Mouse (Mus musculus) E14TG2a.4 (cell line): ENCODE data around the gene Abca3.

Experiments
- H3K27me3 ChIP-seq: 2 replicates; pipeline ENCODE4 v1.6.1; 2014; ENCODE audit warnings: low read length, control low read depth; ENCODE audit not compliant: insufficient read depth
- H3K36me3 ChIP-seq: 2 replicates; pipeline ENCODE4 v1.6.1; 2014; ENCODE audit warnings: low read length, control low read depth; ENCODE audit not compliant: insufficient read depth
- H3K4me1 ChIP-seq: replicated peaks from 2 replicates; pipeline ENCODE4 v1.6.1; 2014; ENCODE audit warnings: low read depth, low read length, control low read depth
- H3K4me3 ChIP-seq: replicated peaks from 2 replicates; pipeline ENCODE4 v1.5.1; 2014; ENCODE audit warnings: mild to moderate bottlenecking, low read length
- H3K9me3 ChIP-seq: 2 replicates; pipeline ENCODE4 v1.6.1; 2014; ENCODE audit warnings: low read length, control low read depth
- CTCF ChIP-seq: conservative IDR thresholded peaks from 2 replicates; pipeline ENCODE4 v1.5.1; 2014; ENCODE audit warnings: low read length
- NANOG ChIP-seq: IDR thresholded peaks from 2 replicates; pipeline ENCODE4 v1.6.1; 2014; ENCODE audit warnings: borderline replicate concordance, low read length, mixed read lengths
- POU5F1 ChIP-seq: IDR thresholded peaks from 2 replicates; pipeline ENCODE4 v1.6.1; 2014; ENCODE audit warnings: low read length, borderline replicate concordance

Gene Abca3

DNA sequence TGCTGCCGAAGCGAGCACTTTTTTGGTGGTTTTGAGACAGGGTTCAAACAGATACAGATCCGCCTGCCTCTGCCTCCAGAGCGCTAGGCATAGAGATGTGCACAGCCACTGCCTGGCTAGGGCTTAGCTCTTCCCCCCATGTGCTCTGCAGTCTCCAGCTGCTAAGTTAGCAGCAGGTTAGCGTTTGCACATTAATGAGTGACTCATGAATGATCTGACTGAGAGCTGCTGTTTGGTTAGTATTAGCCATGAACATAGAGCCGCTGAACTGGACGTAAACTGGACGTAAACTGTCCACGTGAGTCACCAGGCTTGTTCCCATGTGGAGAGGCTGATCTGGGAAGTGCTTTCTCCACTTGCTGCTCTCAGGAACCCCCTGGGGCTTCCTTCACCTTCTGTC is 10.8 kb downstream of the Abca3 start:
- Histone ChIP-seq H3K27me3 (no peaks in the 10 kb centered on the region), H3K4me1 (peaks cover 6% of the 10 kb centered on the region), H3K4me3 (no peak overlapping the region), H3K36me3 (no peaks in the 10 kb centered on the region), H3K9me3 (no peaks in the 10 kb centered on the region)
- TF ChIP-seq CTCF (no peak), NANOG (no peak), POU5F1 (no peak)

DNA sequence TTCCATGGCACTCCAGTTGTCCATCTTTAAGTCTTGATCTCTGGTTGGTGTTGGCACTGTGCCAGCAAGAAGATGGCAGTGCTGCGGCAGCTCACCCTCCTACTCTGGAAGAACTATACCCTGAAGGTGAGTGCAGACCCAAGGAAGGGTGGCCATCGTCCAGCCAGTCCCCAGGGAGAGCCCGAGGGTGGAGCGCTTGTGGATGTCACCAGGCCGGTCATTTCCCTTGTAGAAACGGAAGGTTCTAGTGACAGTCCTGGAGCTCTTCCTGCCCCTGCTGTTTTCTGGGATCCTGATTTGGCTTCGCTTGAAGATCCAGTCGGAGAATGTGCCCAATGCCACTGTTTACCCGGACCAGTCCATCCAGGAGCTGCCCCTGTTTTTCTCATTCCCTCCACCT is 12.7 kb downstream of the Abca3 start:
- peaks cover 6% of the 10 kb centered on the region for H3K4me1 ChIP-seq
- no peaks in the 10 kb centered on the region for H3K27me3 ChIP-seq
- no peak overlapping the region for H3K4me3 ChIP-seq
- TF ChIP-seq CTCF (no peak), POU5F1 (no peak), NANOG (no peak)
- no peaks in the 10 kb centered on the region for H3K9me3 ChIP-seq
- H3K36me3 ChIP-seq = no peaks in the 10 kb centered on the region

DNA sequence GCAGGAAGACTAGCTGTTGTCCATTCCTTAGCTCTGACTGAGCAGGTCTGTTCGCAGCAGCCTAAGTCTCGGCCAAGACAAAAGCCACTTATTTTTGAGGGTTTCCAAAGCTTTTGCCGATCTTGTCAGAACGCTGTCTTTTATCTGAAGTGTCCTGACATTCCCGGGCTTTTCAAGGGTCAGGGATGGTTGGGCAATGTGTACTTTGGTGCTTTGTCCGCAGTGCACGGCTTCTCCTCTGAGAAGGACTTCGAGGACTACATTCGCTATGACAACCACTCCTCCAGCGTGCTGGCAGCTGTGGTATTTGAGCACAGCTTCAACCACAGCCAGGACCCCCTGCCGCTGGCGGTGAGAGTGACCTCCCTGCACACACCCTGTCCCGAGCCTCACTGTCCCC is 14.1 kb downstream of the Abca3 start:
- H3K36me3 ChIP-seq = no peaks in the 10 kb centered on the region
- no peak for TF ChIP-seq NANOG
- no peak for TF ChIP-seq CTCF
- no peak for TF ChIP-seq POU5F1
- no peaks in the 10 kb centered on the region for H3K9me3 ChIP-seq
- H3K27me3 ChIP-seq = no peaks in the 10 kb centered on the region
- H3K4me3 ChIP-seq = no peak overlapping the region
- H3K4me1 ChIP-seq = peaks cover 4% of the 10 kb centered on the region

DNA sequence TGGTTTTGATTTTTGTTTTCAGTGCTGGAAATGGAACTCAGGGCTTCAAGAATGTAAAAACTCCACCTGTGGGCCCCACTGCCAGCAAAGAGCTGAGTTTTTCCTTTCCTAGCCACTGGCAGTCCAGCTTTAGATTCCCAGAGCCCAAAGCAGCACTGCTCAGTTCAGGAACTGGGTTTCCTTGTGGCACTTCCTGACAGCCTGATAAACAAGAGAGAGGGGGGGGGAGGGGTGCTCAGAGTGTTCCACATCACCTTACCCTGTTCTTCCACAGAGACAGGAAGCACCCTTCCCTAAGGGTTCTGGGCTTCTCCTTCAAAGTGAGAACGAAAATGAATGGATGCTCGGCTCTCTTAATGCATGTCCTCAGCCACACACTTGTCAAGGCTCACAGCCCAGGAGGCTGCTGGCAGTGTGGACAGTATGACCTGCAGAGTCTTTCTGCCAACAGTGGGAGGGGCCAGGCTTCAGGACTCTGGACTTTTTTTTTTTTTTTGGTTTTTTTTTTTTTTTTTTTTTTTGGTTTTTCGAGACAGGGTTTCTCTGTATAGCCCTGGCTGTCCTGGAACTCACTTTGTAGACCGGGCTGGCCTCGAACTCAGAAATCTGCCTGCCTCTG is 23.5 kb downstream of the Abca3 start:
- TF ChIP-seq NANOG (no peak), CTCF (no peak), POU5F1 (no peak)
- no peaks in the 10 kb centered on the region for H3K4me1 ChIP-seq
- H3K4me3 ChIP-seq = no peak overlapping the region
- H3K36me3 ChIP-seq = no peaks in the 10 kb centered on the region
- H3K9me3 ChIP-seq = no peaks in the 10 kb centered on the region
- H3K27me3 ChIP-seq = no peaks in the 10 kb centered on the region

DNA sequence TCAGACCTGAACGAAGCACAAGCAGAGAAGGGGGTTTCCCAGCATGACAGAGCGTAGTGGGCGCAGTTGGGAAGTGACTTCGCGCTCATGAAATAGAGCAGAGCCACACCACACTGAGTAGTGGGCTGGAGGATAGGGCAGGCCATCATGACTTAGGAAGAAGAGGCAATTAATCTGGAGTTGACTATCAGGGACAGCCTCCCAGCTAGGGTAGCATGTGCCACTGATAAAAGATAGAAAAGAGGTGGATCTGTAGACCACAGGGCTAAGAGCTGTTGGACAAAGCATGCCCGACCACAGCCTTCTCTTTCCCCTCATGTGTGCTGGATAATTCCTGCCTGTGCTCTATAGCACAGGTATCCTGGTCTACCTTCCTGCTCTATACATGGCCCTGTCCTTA is 24.1 kb downstream of the Abca3 start:
- Histone ChIP-seq H3K9me3 (no peaks in the 10 kb centered on the region), H3K4me3 (no peak overlapping the region), H3K4me1 (no peaks in the 10 kb centered on the region), H3K36me3 (no peaks in the 10 kb centered on the region), H3K27me3 (no peaks in the 10 kb centered on the region)
- no peak for TF ChIP-seq POU5F1
- TF ChIP-seq CTCF = no peak
- no peak for TF ChIP-seq NANOG

DNA sequence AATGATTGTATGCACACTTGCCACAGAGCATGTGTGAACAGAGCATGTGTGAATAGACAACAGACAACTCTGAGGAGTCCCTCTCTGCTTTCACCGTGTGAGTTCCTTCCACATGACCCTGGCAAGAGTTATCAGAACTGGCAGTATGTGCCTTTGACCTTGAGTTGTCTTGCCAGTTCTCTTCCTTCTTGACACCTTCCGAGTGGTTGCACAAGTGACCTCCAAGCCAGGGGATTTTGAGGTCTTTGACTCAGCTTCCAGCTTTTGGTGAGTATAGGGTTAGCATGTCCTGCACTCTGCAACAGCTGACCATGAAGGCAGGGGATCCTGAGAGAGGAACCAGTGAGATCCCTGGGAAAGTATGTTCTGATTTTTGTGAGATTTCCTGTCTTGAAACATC is 26.7 kb downstream of the Abca3 start:
- Histone ChIP-seq H3K4me3 (no peak overlapping the region), H3K9me3 (no peaks in the 10 kb centered on the region), H3K36me3 (no peaks in the 10 kb centered on the region), H3K4me1 (no peaks in the 10 kb centered on the region), H3K27me3 (no peaks in the 10 kb centered on the region)
- TF ChIP-seq POU5F1 = no peak
- no peak for TF ChIP-seq CTCF
- no peak for TF ChIP-seq NANOG

DNA sequence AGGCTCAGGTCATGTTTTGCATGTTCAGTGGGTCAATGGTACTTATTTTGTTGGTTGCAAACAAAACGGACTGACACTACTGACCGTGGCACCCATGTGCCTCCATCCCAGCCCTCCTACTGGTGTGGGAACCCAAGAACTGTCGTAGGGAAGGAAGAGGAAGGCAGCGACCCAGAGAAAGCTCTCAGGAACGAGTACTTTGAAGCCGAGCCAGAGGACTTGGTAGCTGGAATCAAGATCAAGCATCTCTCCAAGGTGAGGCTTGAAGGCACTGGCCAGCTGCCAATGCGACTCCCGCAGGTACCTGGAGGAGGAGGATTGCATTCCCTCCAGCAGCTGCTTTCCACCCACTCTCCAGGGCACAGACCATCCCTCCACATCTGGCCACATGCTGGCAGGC is 32.0 kb downstream of the Abca3 start:
- no peak for TF ChIP-seq CTCF
- no peak for TF ChIP-seq POU5F1
- no peak for TF ChIP-seq NANOG
- no peaks in the 10 kb centered on the region for H3K9me3 ChIP-seq
- no peaks in the 10 kb centered on the region for H3K36me3 ChIP-seq
- no peaks in the 10 kb centered on the region; the same call in 1 of the 2 replicates for H3K4me1 ChIP-seq
- H3K4me3 ChIP-seq = no peak overlapping the region
- H3K27me3 ChIP-seq = no peaks in the 10 kb centered on the region

DNA sequence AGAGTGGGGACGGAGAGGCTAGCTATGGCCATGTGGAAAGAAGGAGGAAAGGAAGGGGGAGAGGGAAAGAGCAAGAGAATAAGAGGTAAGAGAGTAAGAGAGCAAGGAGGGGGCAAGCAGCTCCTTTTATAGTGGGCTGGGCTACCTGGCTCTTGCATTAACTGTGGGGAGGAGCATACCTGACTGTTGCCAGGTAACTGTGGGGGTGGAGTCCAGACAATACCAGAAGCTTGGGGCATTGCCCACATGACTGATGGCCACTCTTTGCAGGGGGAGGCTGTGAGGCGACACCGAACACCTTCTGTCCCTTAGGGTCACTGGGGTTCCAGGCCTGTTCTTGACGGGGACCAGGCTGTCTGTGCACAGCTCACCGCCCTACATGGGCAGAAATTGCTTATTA is 37.0 kb downstream of the Abca3 start:
- TF ChIP-seq NANOG = no peak
- no peak for TF ChIP-seq CTCF
- no peak for TF ChIP-seq POU5F1
- Histone ChIP-seq H3K4me3 (no peak overlapping the region), H3K36me3 (no peaks in the 10 kb centered on the region), H3K27me3 (no peaks in the 10 kb centered on the region), H3K4me1 (no peaks in the 10 kb centered on the region; the same call in 1 of the 2 replicates), H3K9me3 (no peaks in the 10 kb centered on the region)

DNA sequence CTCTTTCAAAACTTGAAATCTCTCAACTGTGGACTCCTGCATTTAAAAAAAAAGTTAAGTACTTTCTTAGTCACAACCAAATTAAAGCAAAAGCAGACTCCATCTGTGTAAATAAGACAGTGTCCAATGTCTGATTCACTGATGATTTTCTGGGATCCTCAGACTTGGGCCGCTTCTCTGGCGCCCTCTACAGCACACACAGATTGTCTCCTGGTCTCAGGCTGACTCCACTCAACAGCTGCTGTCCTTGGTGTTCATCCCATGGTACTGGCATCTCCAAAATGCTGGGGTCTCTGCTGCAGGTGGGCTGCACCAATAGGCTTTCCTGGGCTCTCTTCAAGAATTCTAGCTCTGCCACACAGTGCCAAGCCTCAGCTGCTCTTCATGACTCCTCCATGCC is 38.1 kb downstream of the Abca3 start:
- TF ChIP-seq CTCF (peak; percentile 62), NANOG (no peak)
- H3K36me3 ChIP-seq = no peaks in the 10 kb centered on the region
- H3K4me1 ChIP-seq = no peaks in the 10 kb centered on the region; the same call in 1 of the 2 replicates
- no peaks in the 10 kb centered on the region for H3K27me3 ChIP-seq
- H3K4me3 ChIP-seq = no peak overlapping the region
- no peaks in the 10 kb centered on the region for H3K9me3 ChIP-seq
